Mouse (Mus musculus) kidney, adult 2 months (tissue): ENCODE results near the gene Kmt2b.

Experiments
- CTCF ChIP-seq: fragments of 200-500 bp; conservative IDR thresholded peaks from 2 replicates; pipeline ENCODE4 v1.5.1; 2011; ENCODE audit warnings: low read depth, mild to moderate bottlenecking, control low read depth, low read length, moderate library complexity, mixed read lengths; ENCODE audit not compliant: insufficient read depth, insufficient read length
- POLR2A ChIP-seq: fragments of 200-500 bp; IDR thresholded peaks from one replicate; pipeline ENCODE4 v1.6.1; 2011; ENCODE audit warnings: low read depth, low read length, control low read depth

DNA sequence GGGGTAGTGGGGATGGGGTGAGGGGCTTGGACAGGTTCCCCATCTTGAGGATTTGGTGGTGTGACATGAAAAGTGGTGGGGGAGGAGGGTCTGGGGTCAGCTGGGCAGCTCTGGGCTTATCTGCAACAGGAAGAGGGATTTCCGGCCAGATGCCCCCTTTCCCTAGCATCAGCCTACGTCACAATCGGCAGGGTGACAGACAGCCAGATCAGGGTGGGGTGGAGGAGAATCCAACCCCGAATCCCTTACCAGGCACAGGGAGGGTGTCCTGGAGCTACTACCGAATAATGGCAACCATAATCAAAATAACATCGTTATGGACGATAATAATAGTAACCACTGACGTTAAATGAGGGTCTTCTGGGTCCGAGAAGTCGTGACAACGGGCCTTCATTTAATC is 47.9 kb upstream of the Kmt2b start:
- no peak for TF ChIP-seq POLR2A
- TF ChIP-seq CTCF, result no peak
